Mouse (Mus musculus) ovary, postnatal 36 days (tissue): ENCODE data around the gene Gjb2.

Source experiments
- DNase-seq: peaks from one replicate; pipeline ENCODE4 v3.0.0; 2022; ENCODE audit warnings: low spot score, mixed read lengths

Gjb2 gene

DNA sequence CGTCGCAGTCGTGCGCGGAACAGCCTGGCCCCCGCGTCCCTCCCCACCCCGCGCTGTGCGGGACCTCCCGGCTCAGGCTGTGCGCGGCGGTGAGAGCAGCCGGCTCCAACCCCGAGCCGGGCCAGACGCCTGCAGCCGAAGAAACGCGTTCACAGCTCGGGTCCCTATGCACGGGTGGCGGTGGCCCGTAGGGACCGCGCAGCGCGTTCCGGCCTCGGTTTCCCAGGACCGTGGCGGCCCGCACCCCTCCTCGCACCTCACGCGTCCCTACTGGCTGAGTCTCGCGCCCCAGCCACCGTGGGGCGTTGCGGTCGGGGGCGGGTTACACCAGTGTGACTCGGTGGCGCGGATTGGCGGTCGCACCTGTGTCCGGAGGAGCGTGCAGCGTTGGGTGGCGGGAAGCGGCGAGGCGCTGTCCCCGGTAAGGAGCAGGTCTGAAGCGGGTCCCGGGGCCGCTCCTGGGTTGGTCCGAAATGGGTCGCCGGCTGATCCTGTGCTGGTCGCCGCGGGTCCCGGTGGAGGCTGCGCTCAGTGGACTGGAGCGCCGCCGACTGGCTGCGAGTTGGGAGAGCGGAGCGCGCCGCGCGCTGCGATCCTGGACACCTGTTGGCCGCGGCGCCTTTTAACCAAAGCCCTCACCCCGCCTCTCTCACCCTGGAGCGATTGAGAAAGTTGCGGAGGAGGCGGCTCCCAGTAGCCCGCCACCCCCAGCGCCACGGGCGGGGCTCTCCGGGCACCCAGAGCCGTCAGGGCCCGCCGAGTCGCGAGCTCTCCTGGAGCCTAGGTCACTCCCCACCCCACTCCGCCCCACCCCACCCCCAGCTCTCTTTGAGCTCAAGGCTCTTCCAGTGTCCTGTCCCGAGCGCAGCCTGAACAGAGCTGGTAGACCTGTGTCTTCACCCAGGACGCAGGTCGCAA is at the start of gene Gjb2:
Gene Gjb2 (minus strand): TSS at position 597 of the 918 bp plus-strand sequence.
- peak; percentile 43 for DNase-seq

GRCm38 (mm10) chr14:57145741-57146140 is 41.2 kb upstream of the Gjb2 start:
- no peak for DNase-seq

GRCm38 (mm10) chr14:57135265-57135664 is 30.8 kb upstream of the Gjb2 start:
- no peak for DNase-seq

- DNase-seq, result no peak
These were observed 28.7 kb upstream of the Gjb2 start, which contains the start of gene Gjb6 for GRCm38 (mm10) chr14:57133161-57133661. Gene Gjb6, minus strand, starts transcription at chr14:57133611.

DNA sequence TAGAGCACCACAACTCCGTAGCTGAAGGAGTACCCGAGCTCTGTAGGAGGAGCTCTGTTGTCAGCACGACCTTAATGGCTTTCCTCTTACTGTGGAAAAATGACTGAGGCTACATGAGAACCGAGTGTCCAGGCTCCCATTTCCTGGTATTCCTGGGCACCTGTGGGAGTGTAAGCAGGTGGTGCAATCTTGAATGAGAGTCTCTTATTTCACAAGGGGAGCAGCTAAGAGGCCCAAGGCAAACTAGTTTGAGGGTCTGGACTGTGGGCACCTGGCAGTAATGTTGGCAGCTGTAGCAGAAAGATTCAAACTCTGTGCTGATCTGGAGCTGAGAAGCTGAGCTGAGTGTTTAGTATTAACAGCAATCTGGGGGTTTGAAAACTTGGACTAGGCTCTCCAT is 22.9 kb upstream of the Gjb2 start:
- DNase-seq, result no peak

DNA sequence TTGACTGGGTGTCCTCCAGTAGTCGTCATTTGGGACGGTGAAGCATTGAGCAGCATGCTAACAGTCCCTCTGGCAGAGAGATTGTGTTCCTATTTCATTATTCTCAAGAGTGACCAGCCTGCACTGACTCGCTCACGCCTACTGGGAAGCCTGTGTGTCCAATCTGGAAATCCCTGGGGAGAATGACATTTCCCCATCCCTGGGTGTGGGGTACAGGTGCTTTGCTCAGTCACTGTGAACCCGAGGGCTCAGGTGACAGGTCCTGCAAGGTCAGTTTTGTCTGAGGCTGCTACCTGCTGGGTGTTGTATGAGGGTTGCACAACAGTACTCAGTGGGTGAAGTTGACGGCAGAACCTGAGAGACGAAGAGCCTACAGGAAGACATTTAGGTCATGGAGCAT is 17.8 kb upstream of the Gjb2 start:
- DNase-seq, result no peak

DNA sequence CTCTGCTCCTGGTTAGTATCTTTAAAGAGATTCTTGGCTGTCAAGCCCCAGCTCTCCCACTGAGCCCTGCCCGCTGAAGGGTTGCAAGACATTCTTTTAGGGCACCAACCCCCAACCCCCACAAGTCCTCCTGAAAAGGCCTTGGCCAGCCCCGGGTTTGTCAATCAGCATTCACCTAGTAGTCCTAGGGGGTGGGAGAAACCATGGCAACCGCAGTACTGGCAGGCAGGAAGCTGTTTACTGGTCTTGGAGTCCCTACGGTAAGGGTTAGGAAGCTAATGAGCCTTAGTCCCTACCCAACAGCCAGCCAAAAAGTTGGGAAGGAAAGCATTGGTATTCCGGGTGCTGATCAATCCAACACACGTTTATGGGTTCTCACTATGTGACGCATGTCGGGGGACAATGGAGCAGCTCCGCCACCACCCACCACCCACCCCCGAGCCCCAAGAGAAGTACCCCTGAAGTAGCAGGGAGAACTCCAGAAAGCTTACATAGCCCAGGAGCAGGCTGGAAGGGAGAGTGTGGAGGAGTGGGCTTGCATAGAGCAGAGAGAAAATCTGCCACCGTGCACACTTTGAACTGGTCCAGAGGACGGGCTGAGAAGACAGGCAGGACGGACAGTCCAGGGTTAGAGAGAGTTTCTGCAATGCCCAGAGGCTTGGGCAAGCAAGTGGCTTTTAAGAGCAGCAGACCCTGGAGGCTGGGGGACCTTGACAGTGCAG is 11.5 kb upstream of the Gjb2 start, which contains the start of gene Gm4491:
Gene Gm4491 (minus strand): TSS at position 61 of the 722 bp plus-strand sequence.
- DNase-seq, result no peak

DNA sequence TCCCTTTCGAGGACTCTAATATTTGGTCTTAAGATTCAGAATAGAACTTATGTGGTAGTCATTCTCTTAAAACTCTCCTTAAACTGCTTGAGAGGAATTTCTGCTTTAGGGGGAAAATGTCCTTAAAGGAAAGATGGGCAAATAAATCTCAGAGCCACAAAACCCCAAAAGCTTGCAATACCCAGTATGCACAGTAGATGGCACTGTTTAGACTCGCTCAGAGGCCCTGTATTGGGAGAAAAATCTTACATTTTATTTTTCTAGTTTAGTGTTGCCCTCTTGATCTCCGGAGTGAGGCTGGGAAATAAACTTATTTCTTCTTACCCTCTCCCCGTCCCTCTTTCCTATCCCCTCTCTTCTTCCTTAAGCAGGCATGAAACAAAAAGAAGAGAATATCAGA is 4.7 kb upstream of the Gjb2 start:
- no peak for DNase-seq

GRCm38 (mm10) chr14:57107916-57108315 is 3.4 kb upstream of the Gjb2 start:
- no peak for DNase-seq

GRCm38 (mm10) chr14:57107091-57107490 is 2.6 kb upstream of the Gjb2 start:
- no peak for DNase-seq

GRCm38 (mm10) chr14:57105721-57106120 is 1.2 kb upstream of the Gjb2 start:
- DNase-seq, result no peak

- no peak for DNase-seq
These were observed 609 bp upstream of the Gjb2 start for GRCm38 (mm10) chr14:57105111-57105510.

GRCm38 (mm10) chr14:57103711-57104105 is 794 bp downstream of the Gjb2 start:
- no peak for DNase-seq

DNA sequence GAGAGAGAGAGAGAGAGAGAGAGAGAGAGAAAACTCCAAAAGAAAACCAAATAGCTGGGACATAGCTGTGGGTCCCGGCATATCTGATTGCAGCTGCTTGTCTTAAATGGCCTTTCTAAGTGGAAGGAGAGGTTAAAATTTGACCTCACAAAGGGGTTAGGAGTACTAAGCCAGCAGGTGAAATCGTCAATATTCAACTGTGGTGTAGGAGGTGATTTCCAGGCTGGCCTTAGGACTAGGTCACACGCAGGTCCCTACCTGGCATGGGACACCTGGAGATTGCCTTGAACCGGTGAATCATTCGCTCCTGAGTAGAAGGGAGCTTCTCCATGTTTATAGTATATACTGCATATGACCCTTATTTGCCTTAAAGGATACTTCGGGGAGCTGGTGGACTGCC is 1.4 kb downstream of the Gjb2 start:
- DNase-seq, result no peak

GRCm38 (mm10) chr14:57101623-57102022 is 2.9 kb downstream of the Gjb2 start:
- no peak for DNase-seq

- no peak for DNase-seq
These were observed 8.6 kb downstream of the Gjb2 start for GRCm38 (mm10) chr14:57095855-57096254.

GRCm38 (mm10) chr14:57093029-57093428 is 11.5 kb downstream of the Gjb2 start:
- peak; percentile 34 for DNase-seq

GRCm38 (mm10) chr14:57090001-57090400 is 14.5 kb downstream of the Gjb2 start:
- no peak for DNase-seq

GRCm38 (mm10) chr14:57089107-57089506 is 15.4 kb downstream of the Gjb2 start:
- DNase-seq, result no peak

- no peak for DNase-seq
These were observed 20.3 kb downstream of the Gjb2 start for GRCm38 (mm10) chr14:57084180-57084668.

- DNase-seq, result no peak
These were observed 21.6 kb downstream of the Gjb2 start for GRCm38 (mm10) chr14:57082863-57083262.

- DNase-seq, result no peak
These were observed 29.0 kb downstream of the Gjb2 start for GRCm38 (mm10) chr14:57075537-57075936.

- DNase-seq, result peak; percentile 36
These were observed 34.6 kb downstream of the Gjb2 start for GRCm38 (mm10) chr14:57069906-57070305.
